Mouse (Mus musculus): Measurements from ENCODE around the gene Aif1.
"Not testable (repeated sequence)": the region's sequence is repeated elsewhere in the genome, so short reads cannot be mapped to it uniquely, and the experiment has no call there.

- not testable (repeated sequence) for TF ChIP-seq CTCF, EP300 (IDR thresholded peaks at IDR 0.05; ENCODE audit: low read depth)
Observed at GRCm38 (mm10) chr17:35124261-35124896, 51.5 kb downstream of the Aif1 start.
